Mouse (Mus musculus) hindbrain, embryonic 15.5 days (tissue): ENCODE data around the gene Cdk20. TPM values are rescaled to one million over a fixed set of nuclear protein-coding genes. Genes with fewer than 3 reads are reported as not detected.

Experiments used
- ATAC-seq: fragments of 200-750 bp; cut with Nextera tagmentation; 2 replicates; pipeline ENCODE4 v1.8.0; 2017; ENCODE audit warnings: low read depth, moderate number of reproducible peaks, moderate TSS enrichment; ENCODE audit not compliant: low FRiP score
- H3K27ac ChIP-seq: fragments of 300-500 bp; sonication (generic); replicated peaks from 2 replicates; pipeline ENCODE4 v1.5.1; 2015; ENCODE audit warnings: mild to moderate bottlenecking, inconsistent platforms
- H3K27me3 ChIP-seq: fragments of 300-500 bp; sonication (generic); 2 replicates; pipeline ENCODE4 v1.6.1; 2015; ENCODE audit warnings: control low read depth, inconsistent platforms
- H3K36me3 ChIP-seq: fragments of 300-500 bp; sonication (generic); 2 replicates; pipeline ENCODE4 v1.6.1; 2015; ENCODE audit warnings: control low read depth, inconsistent platforms
- H3K4me1 ChIP-seq: fragments of 300-500 bp; sonication (generic); replicated peaks from 2 replicates; pipeline ENCODE4 v1.6.1; 2015; ENCODE audit warnings: control low read depth, inconsistent platforms
- H3K4me2 ChIP-seq: fragments of 300-500 bp; sonication (generic); 2 replicates; pipeline ENCODE4 v1.6.1; 2015; ENCODE audit warnings: moderate library complexity, mild to moderate bottlenecking, inconsistent platforms
- H3K4me3 ChIP-seq: fragments of 300-500 bp; sonication (generic); 2 replicates; pipeline ENCODE4 v1.5.1; 2015; ENCODE audit warnings: mild to moderate bottlenecking, inconsistent platforms
- H3K9ac ChIP-seq: fragments of 300-500 bp; sonication (generic); 2 replicates; pipeline ENCODE4 v1.6.1; 2015; ENCODE audit warnings: inconsistent platforms
- H3K9me3 ChIP-seq: fragments of 300-500 bp; sonication (generic); 2 replicates; pipeline ENCODE4 v1.6.1; 2016; ENCODE audit warnings: control low read depth, inconsistent platforms
- WGBS: fragments of 180-500 bp; shearing (Covaris S2); methylation state at CpG from one replicate; pipeline ENCODE4 v1.1.7; 2015; 5-methylcytosine and 5-hydroxymethylcytosine counted together
- polyA plus RNA-seq: library from polyadenylated mRNA; unstranded; fragments of >200 nt; fragmentation: Nextera tagmentation; extraction: Ambion mirVana; gene quantifications from 2 replicates; pipeline ENCODE4 v1.2.1, GENCODE M21; 2015

The Cdk20 gene
- polyA plus RNA-seq, 1 experiment from 2014 or later, result 28.1 TPM

GRCm38 (mm10) chr13:64405550-64405949, 26.6 kb upstream of the Cdk20 start:
- WGBS, result 74% methylated on average over 6 of the region's 6 CpGs
- Histone ChIP-seq H3K4me2 (no peak overlapping the region), H3K27ac (no peak overlapping the region), H3K27me3 (no peaks in the 10 kb centered on the region), H3K9me3 (no peaks in the 10 kb centered on the region), H3K9ac (no peak overlapping the region), H3K4me1 (no peaks in the 10 kb centered on the region), H3K4me3 (no peak overlapping the region), H3K36me3 (no peaks in the 10 kb centered on the region)
- ATAC-seq, result no peak

GRCm38 (mm10) chr13:64407992-64408391, 24.1 kb upstream of the Cdk20 start:
- H3K36me3 ChIP-seq, result no peaks in the 10 kb centered on the region
- no peaks in the 10 kb centered on the region for H3K27me3 ChIP-seq
- H3K9me3 ChIP-seq, result no peaks in the 10 kb centered on the region
- WGBS, result 94% methylated on average over 5 of the region's 5 CpGs
- H3K9ac ChIP-seq, result no peak overlapping the region
- H3K27ac ChIP-seq, result no peak overlapping the region
- H3K4me2 ChIP-seq, result no peak overlapping the region
- no peaks in the 10 kb centered on the region for H3K4me1 ChIP-seq
- ATAC-seq, result no peak
- H3K4me3 ChIP-seq, result no peak overlapping the region

GRCm38 (mm10) chr13:64410604-64411003, 21.5 kb upstream of the Cdk20 start:
- Histone ChIP-seq H3K36me3 (no peaks in the 10 kb centered on the region), H3K4me2 (no peak overlapping the region), H3K9me3 (no peaks in the 10 kb centered on the region), H3K9ac (no peak overlapping the region), H3K4me3 (no peak overlapping the region), H3K27ac (no peak overlapping the region), H3K4me1 (no peaks in the 10 kb centered on the region), H3K27me3 (no peaks in the 10 kb centered on the region)
- no peak for ATAC-seq
- WGBS, result 79% methylated on average over 5 of the region's 5 CpGs

- Histone ChIP-seq H3K27ac (no peak overlapping the region), H3K4me3 (no peak overlapping the region), H3K36me3 (no peaks in the 10 kb centered on the region), H3K4me2 (no peak overlapping the region), H3K4me1 (no peaks in the 10 kb centered on the region), H3K9me3 (no peaks in the 10 kb centered on the region), H3K9ac (no peak overlapping the region), H3K27me3 (no peaks in the 10 kb centered on the region)
- WGBS, result 82% methylated on average over 2 of the region's 2 CpGs
- no peak for ATAC-seq
Observed at GRCm38 (mm10) chr13:64411282-64411681, 20.8 kb upstream of the Cdk20 start.

GRCm38 (mm10) chr13:64412752-64413257, 19.3 kb upstream of the Cdk20 start:
- no peaks in the 10 kb centered on the region for H3K27me3 ChIP-seq
- no peak for ATAC-seq
- WGBS, result 78% methylated on average over 2 of the region's 2 CpGs
- no peaks in the 10 kb centered on the region for H3K4me1 ChIP-seq
- no peak overlapping the region for H3K27ac ChIP-seq
- no peak overlapping the region for H3K9ac ChIP-seq
- H3K4me3 ChIP-seq, result no peak overlapping the region
- H3K4me2 ChIP-seq, result no peak overlapping the region
- no peaks in the 10 kb centered on the region for H3K9me3 ChIP-seq
- H3K36me3 ChIP-seq, result no peaks in the 10 kb centered on the region

GRCm38 (mm10) chr13:64415659-64416058, 16.5 kb upstream of the Cdk20 start:
- H3K9me3 ChIP-seq, result no peaks in the 10 kb centered on the region
- no peaks in the 10 kb centered on the region for H3K36me3 ChIP-seq
- no peaks in the 10 kb centered on the region for H3K27me3 ChIP-seq
- no peak overlapping the region for H3K9ac ChIP-seq
- H3K4me3 ChIP-seq, result no peak overlapping the region
- no peaks in the 10 kb centered on the region for H3K4me1 ChIP-seq
- 96% methylated on average over 2 of the region's 2 CpGs for WGBS
- H3K27ac ChIP-seq, result no peak overlapping the region
- no peak for ATAC-seq
- H3K4me2 ChIP-seq, result no peak overlapping the region

GRCm38 (mm10) chr13:64416955-64417601, 15.0 kb upstream of the Cdk20 start:
- no peak for ATAC-seq
- H3K4me3 ChIP-seq, result no peak overlapping the region
- H3K9ac ChIP-seq, result no peak overlapping the region
- no peaks in the 10 kb centered on the region for H3K4me1 ChIP-seq
- 47% methylated on average over 5 of the region's 5 CpGs for WGBS
- no peak overlapping the region for H3K4me2 ChIP-seq
- no peaks in the 10 kb centered on the region for H3K9me3 ChIP-seq
- no peaks in the 10 kb centered on the region for H3K36me3 ChIP-seq
- H3K27me3 ChIP-seq, result no peaks in the 10 kb centered on the region
- no peak overlapping the region for H3K27ac ChIP-seq

- Histone ChIP-seq H3K27ac (no peak overlapping the region), H3K9ac (no peak overlapping the region), H3K4me1 (no peaks in the 10 kb centered on the region), H3K4me3 (no peak overlapping the region), H3K4me2 (no peak overlapping the region), H3K36me3 (no peaks in the 10 kb centered on the region), H3K27me3 (no peaks in the 10 kb centered on the region), H3K9me3 (no peaks in the 10 kb centered on the region)
- WGBS, result 90% methylated on average over 1 of the region's 1 CpGs
- no peak for ATAC-seq
Observed at GRCm38 (mm10) chr13:64420847-64421246, 11.3 kb upstream of the Cdk20 start.

- H3K9me3 ChIP-seq, result no peaks in the 10 kb centered on the region
- no peaks in the 10 kb centered on the region for H3K27me3 ChIP-seq
- H3K27ac ChIP-seq, result no peak overlapping the region
- H3K36me3 ChIP-seq, result no peaks in the 10 kb centered on the region
- no peaks in the 10 kb centered on the region for H3K4me1 ChIP-seq
- H3K4me2 ChIP-seq, result no peak overlapping the region
- no peak overlapping the region for H3K9ac ChIP-seq
- ATAC-seq, result no peak
- H3K4me3 ChIP-seq, result no peak overlapping the region
- WGBS, result 82% methylated on average over 3 of the region's 3 CpGs
Observed at GRCm38 (mm10) chr13:64421386-64421785, 10.7 kb upstream of the Cdk20 start.

- Histone ChIP-seq H3K4me3 (no peak overlapping the region), H3K4me1 (no peaks in the 10 kb centered on the region), H3K36me3 (no peaks in the 10 kb centered on the region), H3K9me3 (no peaks in the 10 kb centered on the region), H3K27me3 (no peaks in the 10 kb centered on the region), H3K4me2 (no peak overlapping the region), H3K27ac (no peak overlapping the region), H3K9ac (no peak overlapping the region)
- no peak for ATAC-seq
- 88% methylated on average over 7 of the region's 7 CpGs for WGBS
Observed at GRCm38 (mm10) chr13:64421952-64422606, 10.0 kb upstream of the Cdk20 start.

GRCm38 (mm10) chr13:64422607-64422957, 9.5 kb upstream of the Cdk20 start:
- Histone ChIP-seq H3K4me3 (no peak overlapping the region), H3K9ac (no peak overlapping the region), H3K36me3 (no peaks in the 10 kb centered on the region), H3K4me1 (no peaks in the 10 kb centered on the region), H3K9me3 (no peaks in the 10 kb centered on the region), H3K27me3 (no peaks in the 10 kb centered on the region), H3K4me2 (no peak overlapping the region), H3K27ac (no peak overlapping the region)
- ATAC-seq, result no peak
- WGBS, result 87% methylated on average over 6 of the region's 6 CpGs

- no peak for ATAC-seq
- no peak overlapping the region for H3K4me3 ChIP-seq
- H3K27me3 ChIP-seq, result no peaks in the 10 kb centered on the region
- no peak overlapping the region for H3K9ac ChIP-seq
- H3K27ac ChIP-seq, result no peak overlapping the region
- H3K4me1 ChIP-seq, result no peaks in the 10 kb centered on the region
- no peak overlapping the region for H3K4me2 ChIP-seq
- H3K36me3 ChIP-seq, result no peaks in the 10 kb centered on the region
- no peaks in the 10 kb centered on the region for H3K9me3 ChIP-seq
- WGBS, result 75% methylated on average over 3 of the region's 3 CpGs
Observed at GRCm38 (mm10) chr13:64424347-64424746, 7.8 kb upstream of the Cdk20 start.

GRCm38 (mm10) chr13:64425280-64425679, 6.8 kb upstream of the Cdk20 start:
- H3K9ac ChIP-seq, result no peak overlapping the region
- no peaks in the 10 kb centered on the region for H3K27me3 ChIP-seq
- WGBS, result 56% methylated on average over 1 of the region's 1 CpGs
- H3K4me1 ChIP-seq, result no peaks in the 10 kb centered on the region
- no peak overlapping the region for H3K27ac ChIP-seq
- H3K9me3 ChIP-seq, result no peaks in the 10 kb centered on the region
- no peak for ATAC-seq
- H3K36me3 ChIP-seq, result no peaks in the 10 kb centered on the region
- no peak overlapping the region for H3K4me2 ChIP-seq
- H3K4me3 ChIP-seq, result no peak overlapping the region
